8 mouse cellular contexts compared by ENCODE assay signal in genomic region chr3:64949307-64949706, GRCm38 (mm10).
A peak's percentile ranks its signal among the peaks of the same experiment; 100 is the strongest.
DNase-seq lines count a peak whose midpoint lies in the region; ATAC-seq lines count a peak whose summit lies in the region.

No protein-coding gene starts in this region.

- no peak overlapping the region for H3K27ac ChIP-seq in hindbrain, embryonic 11.5 days (ENCODE audit: low read depth, low read length)
- no peak overlapping the region for H3K27ac ChIP-seq in neural tube, embryonic 13.5 days (replicated peaks)

- no peak for ATAC-seq in megakaryocyte, adult 5-6 weeks (ENCODE audit: poor library complexity, severe bottlenecking)
- ATAC-seq in hindbrain, embryonic 11.5 days (ENCODE audit: low FRiP score): peak; percentile 40; the same call in 1 of the 2 replicates
- ATAC-seq in neural tube, embryonic 13.5 days (ENCODE audit: low read depth): 0 out of 2 replicates have a peak, but pooled peaks have one; percentile 23

- H3K4me1 ChIP-seq in megakaryocyte, embryonic 14.5 days: no peaks in the 10 kb centered on the region
- H3K4me1 ChIP-seq in hindbrain, embryonic 11.5 days (replicated peaks; ENCODE audit: control insufficient read depth, insufficient read depth, low read length): no peaks in the 10 kb centered on the region
- H3K4me1 ChIP-seq in neural tube, embryonic 13.5 days (replicated peaks): peaks cover 7% of the 10 kb centered on the region; the same call in 1 of the 2 replicates

- H3K4me2 ChIP-seq in hindbrain, embryonic 11.5 days (replicated peaks; ENCODE audit: low read depth, low read length): peak overlapping the region; percentile 31
- peak overlapping the region; percentile 60 for H3K4me2 ChIP-seq in neural tube, embryonic 13.5 days

- no peaks in the 10 kb centered on the region for H3K36me3 ChIP-seq in megakaryocyte, embryonic 14.5 days (replicated peaks; ENCODE audit: low read length)
- H3K36me3 ChIP-seq in hindbrain, embryonic 11.5 days (ENCODE audit: control insufficient read depth, insufficient read depth, low read length): no peaks in the 10 kb centered on the region
- no peaks in the 10 kb centered on the region for H3K36me3 ChIP-seq in neural tube, embryonic 13.5 days

- peak; percentile 4 for DNase-seq in embryo, embryonic 10 days (ENCODE audit: low spot score)
- DNase-seq in embryo, embryonic 9.5 days (ENCODE audit: extremely low spot score): no peak
- peak; percentile 7 for DNase-seq in hindbrain, embryonic 11.5 days (ENCODE audit: low spot score)
- DNase-seq in adrenal gland, adult 8-10 months: no peak
- DNase-seq in urinary bladder, adult 18-20 months (ENCODE audit: low spot score in 2 of 2): no peak

- 11% methylated on average over 16 of the region's 16 CpGs for WGBS in hindbrain, embryonic 11.5 days
- 16% methylated on average over 16 of the region's 16 CpGs for WGBS in neural tube, embryonic 13.5 days

- H3K4me3 ChIP-seq in megakaryocyte, embryonic 14.5 days (replicated peaks): peak overlapping the region; percentile 14
- H3K4me3 ChIP-seq in hindbrain, embryonic 11.5 days (ENCODE audit: low read depth, low read length): peak overlapping the region; percentile 12
- H3K4me3 ChIP-seq in neural tube, embryonic 13.5 days: peak overlapping the region; percentile 31

- peaks cover 4% of the 10 kb centered on the region; the same call in 1 of the 2 replicates for H3K9me3 ChIP-seq in megakaryocyte, embryonic 14.5 days
- H3K9me3 ChIP-seq in hindbrain, embryonic 11.5 days (ENCODE audit: control insufficient read depth, low read length): no peaks in the 10 kb centered on the region
- no peaks in the 10 kb centered on the region for H3K9me3 ChIP-seq in neural tube, embryonic 13.5 days

- no peak overlapping the region for H3K9ac ChIP-seq in hindbrain, embryonic 11.5 days (ENCODE audit: low read depth, low read length)
- H3K9ac ChIP-seq in neural tube, embryonic 13.5 days: peak overlapping the region; percentile 57

- H3K27me3 ChIP-seq in megakaryocyte, embryonic 14.5 days (replicated peaks): peaks cover 4% of the 10 kb centered on the region
- no peaks in the 10 kb centered on the region for H3K27me3 ChIP-seq in hindbrain, embryonic 11.5 days (ENCODE audit: control insufficient read depth, insufficient read depth, low read length)
- H3K27me3 ChIP-seq in neural tube, embryonic 13.5 days: peaks cover 7% of the 10 kb centered on the region; the same call in 1 of the 2 replicates

Comparison
In these comparisons a context has a peak if more than half of its experiments do, and no peak if none do; other contexts are left out.
1. DNase-seq: peak in embryo, embryonic 10 days (single experiment) and hindbrain, embryonic 11.5 days (single experiment); none in embryo, embryonic 9.5 days (single experiment), adrenal gland, adult 8-10 months (single experiment) and urinary bladder, adult 18-20 months (0 of 2).
2. Peak in every context shown above with its lines, with median percentiles within 50 percentile points of each other: H3K4me3 ChIP-seq.